Mouse (Mus musculus) bone marrow, adult 2 months (tissue): Measurements from ENCODE around the gene Ssbp3. TPM values are rescaled to one million over a fixed set of nuclear protein-coding genes. Genes with fewer than 3 reads are reported as not detected.

Source experiments
- H3K27ac ChIP-seq: fragments of 200-500 bp; 2 replicates; pipeline ENCODE4 v1.5.1; 2012; ENCODE audit warnings: low read depth, mild to moderate bottlenecking, control low read depth, inconsistent platforms, low read length; ENCODE audit not compliant: control insufficient read depth, poor library complexity, insufficient read depth
- H3K4me1 ChIP-seq: fragments of 200-500 bp; 2 replicates; pipeline ENCODE4 v1.6.1; 2011; ENCODE audit warnings: low read length; ENCODE audit not compliant: control insufficient read depth, insufficient read depth
- H3K4me3 ChIP-seq: fragments of 200-500 bp; replicated peaks from 2 replicates; pipeline ENCODE3; 2011; ENCODE audit warnings: mild to moderate bottlenecking, low read depth, low read length, control low read depth; ENCODE audit not compliant: control insufficient read depth
- CTCF ChIP-seq: fragments of 200-500 bp; IDR thresholded peaks from 2 replicates; pipeline ENCODE4 v1.5.1; 2011; ENCODE audit warnings: low read length, control low read depth; ENCODE audit not compliant: control insufficient read depth, insufficient read depth
- POLR2A ChIP-seq: fragments of 200-500 bp; IDR thresholded peaks from 2 replicates; pipeline ENCODE4 v1.6.1; 2011; ENCODE audit warnings: low read depth, mild to moderate bottlenecking, control low read depth, low read length, borderline replicate concordance; ENCODE audit not compliant: control insufficient read depth
- WGBS: fragments of 180-500 bp; shearing (Covaris S2); methylation state at CpG from one replicate; pipeline ENCODE4 v1.1.7; 2018; 5-methylcytosine and 5-hydroxymethylcytosine counted together
- polyA plus RNA-seq: library from polyadenylated mRNA; stranded (reverse); fragments of >200 nt; gene quantifications from 2 replicates; pipeline ENCODE4 v1.2.4, GENCODE M21; 2011; ENCODE audit warnings: low replicate concordance; ENCODE audit not compliant: missing spikeins, insufficient read depth, insufficient read length

The Ssbp3 gene
- polyA plus RNA-seq, 1 experiment = 84.3 TPM

DNA sequence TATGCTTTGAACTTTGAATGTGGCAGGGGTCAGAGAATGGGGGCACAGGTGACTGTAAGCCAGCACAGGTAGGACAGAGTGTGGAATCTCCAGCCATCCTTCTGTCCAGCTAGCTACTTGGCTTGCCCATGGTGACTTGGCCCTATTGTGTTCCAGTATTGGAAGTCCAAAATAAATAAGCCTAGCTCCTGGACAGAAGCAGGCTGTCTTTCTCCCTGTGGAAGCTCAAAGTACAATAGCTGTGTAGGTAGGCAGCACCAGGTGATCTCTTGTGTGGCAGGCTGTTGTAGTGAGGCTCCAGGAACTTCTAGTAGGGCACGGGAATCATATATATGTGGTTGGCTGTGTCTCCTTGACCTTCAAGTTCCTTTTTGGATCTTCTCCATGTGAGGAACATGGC is 50.8 kb downstream of the Ssbp3 start:
- 86% methylated on average over 1 of the region's 1 CpGs for WGBS
- H3K4me3 ChIP-seq = no peak overlapping the region
- H3K4me1 ChIP-seq = no peaks in the 10 kb centered on the region
- TF ChIP-seq POLR2A = no peak
- TF ChIP-seq CTCF = no peak
- H3K27ac ChIP-seq = no peak overlapping the region

DNA sequence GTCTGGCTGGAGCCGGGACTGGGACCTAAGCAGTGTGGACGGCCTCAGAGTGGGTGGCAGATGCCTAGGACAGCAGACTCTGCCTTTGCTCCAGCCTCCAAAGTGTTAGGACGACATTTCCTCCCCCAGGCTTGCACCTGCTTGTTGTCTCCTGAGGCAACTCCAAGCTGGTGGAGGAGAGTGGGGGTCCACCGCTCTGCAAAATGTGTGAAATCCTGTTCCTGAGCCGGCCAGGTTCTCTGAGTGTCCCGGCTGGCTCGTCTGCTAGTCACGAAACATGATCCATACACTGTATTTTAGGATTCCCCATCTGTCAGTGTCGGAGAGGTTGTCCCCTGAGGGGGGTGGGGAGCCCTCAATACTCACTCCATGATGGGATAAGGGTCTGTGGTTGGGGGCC is 53.9 kb downstream of the Ssbp3 start:
- no peaks in the 10 kb centered on the region for H3K4me1 ChIP-seq
- H3K27ac ChIP-seq = no peak overlapping the region
- no peak overlapping the region for H3K4me3 ChIP-seq
- no peak for TF ChIP-seq CTCF
- no peak for TF ChIP-seq POLR2A
- WGBS = 89% methylated on average over 9 of the region's 9 CpGs

DNA sequence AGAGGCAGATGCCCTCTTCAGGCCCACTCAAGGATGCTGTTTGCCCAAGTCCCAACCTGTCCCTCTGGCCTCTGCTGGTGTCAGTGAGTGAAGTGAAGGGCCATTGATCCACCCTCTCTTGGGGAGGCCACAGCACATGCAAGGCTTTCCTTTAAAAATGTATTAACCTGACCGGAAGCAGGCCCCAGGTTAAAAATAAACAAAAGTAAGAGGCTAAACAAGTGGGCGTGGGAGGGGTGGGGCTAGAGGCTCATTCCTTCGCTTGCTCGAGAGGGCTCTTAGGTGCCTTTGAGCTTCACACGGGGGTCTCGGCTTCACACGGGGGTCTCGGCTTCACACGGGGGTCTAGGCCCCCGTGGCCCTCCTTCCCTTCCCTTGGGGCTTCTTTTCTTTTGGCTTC is 54.5 kb downstream of the Ssbp3 start:
- 87% methylated on average over 10 of the region's 10 CpGs for WGBS
- no peaks in the 10 kb centered on the region for H3K4me1 ChIP-seq
- TF ChIP-seq POLR2A (no peak), CTCF (no peak)
- no peak overlapping the region for H3K4me3 ChIP-seq
- H3K27ac ChIP-seq = no peak overlapping the region

DNA sequence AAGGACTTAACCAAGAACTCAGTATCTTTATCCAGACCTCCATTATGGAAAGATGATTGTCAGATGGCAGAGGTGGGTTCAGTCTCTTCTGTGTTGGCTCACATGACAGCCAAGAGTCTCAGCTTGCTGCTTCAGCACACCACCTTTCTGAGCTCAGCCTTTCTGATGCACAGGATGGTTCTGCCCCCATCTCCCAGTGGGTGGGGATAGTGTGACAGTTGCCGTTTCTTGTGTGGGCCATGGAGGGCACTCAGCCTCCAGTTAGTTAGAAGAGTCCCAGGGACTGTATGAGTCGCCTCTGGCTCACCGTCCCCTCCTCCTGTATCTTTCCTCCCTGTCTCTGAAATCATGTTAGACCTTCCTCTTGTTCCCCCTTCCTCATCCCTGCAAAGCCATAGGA is 55.9 kb downstream of the Ssbp3 start:
- no peaks in the 10 kb centered on the region for H3K4me1 ChIP-seq
- no peak overlapping the region for H3K27ac ChIP-seq
- H3K4me3 ChIP-seq = no peak overlapping the region
- TF ChIP-seq POLR2A = no peak
- no peak for TF ChIP-seq CTCF
- WGBS = 89% methylated on average over 3 of the region's 3 CpGs

DNA sequence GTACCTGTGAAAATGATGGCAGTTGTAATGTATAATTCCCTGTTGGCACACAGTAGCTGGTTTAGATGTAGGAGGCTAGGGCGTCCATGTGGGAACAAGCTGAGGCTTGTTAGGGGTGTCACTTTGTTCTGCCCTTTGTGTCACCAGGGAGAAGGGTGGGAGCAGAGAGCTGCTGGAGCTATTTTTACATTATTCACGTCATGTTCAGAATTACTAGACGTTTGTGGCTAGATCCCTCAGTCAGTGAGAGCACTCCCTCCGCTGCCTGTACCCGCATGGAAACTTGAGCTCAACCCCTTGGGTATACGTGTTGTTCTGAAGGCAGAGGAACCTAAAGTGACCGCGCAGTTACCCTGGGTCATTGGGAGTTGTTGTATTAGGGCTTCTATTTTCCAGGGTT is 58.4 kb downstream of the Ssbp3 start:
- Histone ChIP-seq H3K4me3 (no peak overlapping the region), H3K27ac (no peak overlapping the region), H3K4me1 (no peaks in the 10 kb centered on the region)
- 51% methylated on average over 8 of the region's 8 CpGs for WGBS
- TF ChIP-seq POLR2A (no peak), CTCF (no peak)

DNA sequence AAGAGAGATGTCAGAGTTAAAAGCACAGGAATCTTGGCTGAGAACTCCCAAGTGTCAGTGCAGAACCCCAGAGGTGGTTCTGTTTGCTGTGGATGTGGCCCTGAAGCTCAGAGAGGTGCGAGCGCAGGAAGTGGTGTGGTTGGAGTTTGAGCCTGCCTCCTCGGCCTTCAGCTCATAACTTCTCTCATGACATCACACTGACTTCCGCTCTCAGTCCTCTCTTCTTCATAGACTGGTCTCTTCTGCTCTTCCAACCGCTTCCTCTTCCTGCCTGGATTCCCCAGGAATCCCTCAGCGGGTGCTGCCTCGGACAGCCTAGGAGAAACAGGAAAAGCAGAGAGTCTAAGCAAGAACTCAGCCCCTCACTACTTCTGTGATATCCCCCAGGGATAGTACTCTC is 60.3 kb downstream of the Ssbp3 start:
- no peak overlapping the region for H3K27ac ChIP-seq
- 16% methylated on average over 7 of the region's 7 CpGs for WGBS
- TF ChIP-seq POLR2A = no peak
- no peak for TF ChIP-seq CTCF
- H3K4me1 ChIP-seq = no peaks in the 10 kb centered on the region
- H3K4me3 ChIP-seq = no peak overlapping the region

DNA sequence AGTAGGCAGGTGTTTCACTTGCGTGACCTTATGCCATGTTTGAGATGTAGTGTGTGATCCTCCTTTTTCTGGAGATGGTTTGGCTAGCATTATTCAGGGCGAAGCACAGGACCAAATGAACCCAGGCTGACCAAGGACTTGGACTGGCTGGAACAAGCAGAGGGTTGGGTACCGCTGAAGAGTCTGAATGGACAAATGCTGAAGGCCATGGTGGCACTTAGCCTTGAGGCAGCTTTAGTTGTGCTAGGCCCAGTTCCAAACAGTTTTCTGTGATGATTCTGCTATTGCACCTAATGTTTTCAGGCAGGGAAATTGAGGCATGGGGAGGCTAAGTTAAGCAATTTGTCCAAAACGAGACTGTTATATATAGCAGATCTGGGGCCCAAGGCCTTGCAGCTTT is 61.6 kb downstream of the Ssbp3 start:
- no peaks in the 10 kb centered on the region for H3K4me1 ChIP-seq
- H3K4me3 ChIP-seq = no peak overlapping the region
- H3K27ac ChIP-seq = no peak overlapping the region
- no peak for TF ChIP-seq POLR2A
- no peak for TF ChIP-seq CTCF
- 86% methylated on average over 4 of the region's 4 CpGs for WGBS

DNA sequence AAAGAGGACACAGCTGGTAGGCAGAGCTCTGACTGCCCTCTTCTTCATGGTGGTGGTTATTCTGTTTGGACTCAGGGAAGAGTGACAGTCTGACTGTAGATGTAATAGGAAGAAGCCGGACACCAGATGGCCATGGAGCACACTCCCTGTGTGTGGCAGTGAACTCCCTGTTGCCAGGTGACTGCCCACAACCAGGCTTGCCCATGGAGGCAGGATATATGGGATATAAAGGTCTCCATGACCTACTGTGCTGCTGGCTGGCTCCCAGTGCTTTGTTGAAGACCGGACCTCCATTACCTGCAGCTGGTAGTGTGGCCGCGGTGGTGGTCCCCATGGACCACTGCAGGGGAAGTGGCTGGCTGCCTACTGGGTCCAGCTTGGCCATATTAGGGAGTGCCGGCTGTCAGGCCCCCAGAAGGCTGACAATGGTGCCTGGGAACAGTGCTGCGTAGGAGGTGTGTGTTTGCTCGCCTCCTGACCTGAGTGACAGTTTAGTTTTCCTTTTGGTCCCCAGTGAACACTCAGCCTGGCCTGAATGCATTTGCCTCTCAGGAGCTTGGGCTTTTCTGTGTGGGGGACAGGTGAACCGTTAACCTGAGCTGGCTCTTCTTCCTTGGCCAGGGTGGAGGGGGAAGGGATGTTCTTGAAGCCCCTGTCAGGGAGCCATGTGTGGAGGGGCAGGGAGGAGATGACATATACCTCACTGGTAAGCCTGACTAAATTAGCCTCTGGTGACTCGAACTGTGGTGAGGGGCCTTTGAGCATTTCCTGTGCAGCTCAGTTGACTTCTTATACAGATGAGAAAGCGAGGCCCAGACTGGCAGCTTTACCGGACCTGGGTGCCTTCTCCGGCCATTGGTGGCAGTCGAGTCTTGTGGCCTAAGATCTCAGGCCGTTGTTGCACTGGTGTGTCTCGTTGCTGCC is 62.2 kb downstream of the Ssbp3 start:
- H3K27ac ChIP-seq = no peak overlapping the region
- no peak for TF ChIP-seq CTCF
- no peak for TF ChIP-seq POLR2A
- WGBS = 85% methylated on average over 15 of the region's 15 CpGs
- H3K4me1 ChIP-seq = no peaks in the 10 kb centered on the region
- H3K4me3 ChIP-seq = no peak overlapping the region
